Mouse (Mus musculus) liver (tissue): Measurements from ENCODE around the gene Mmp9.

Source experiments
- DNase-seq: peaks from one replicate; pipeline ENCODE4 v3.0.0-alpha.2; 2020; ENCODE audit warnings: mixed read lengths

Gene Mmp9

GRCm38 (mm10) chr2:164994659-164995428, 54.3 kb downstream of the Mmp9 start:
- no peak for DNase-seq

GRCm38 (mm10) chr2:164995976-164996375, 55.4 kb downstream of the Mmp9 start:
- no peak for DNase-seq

- no peak for DNase-seq
These were observed 56.5 kb downstream of the Mmp9 start for GRCm38 (mm10) chr2:164996848-164997720.

- DNase-seq, result no peak
These were observed 57.3 kb downstream of the Mmp9 start for GRCm38 (mm10) chr2:164997721-164998428.

GRCm38 (mm10) chr2:165001958-165002357, 61.4 kb downstream of the Mmp9 start:
- DNase-seq, result no peak

GRCm38 (mm10) chr2:165003108-165003507, 62.5 kb downstream of the Mmp9 start:
- DNase-seq, result no peak

- no peak for DNase-seq
These were observed 63.7 kb downstream of the Mmp9 start for GRCm38 (mm10) chr2:165004237-165004636.
